Mouse (Mus musculus) lung, adult 2 months (tissue): ENCODE data around the gene Vgll4. TPM values are rescaled to one million over a fixed set of nuclear protein-coding genes. Genes with fewer than 3 reads are reported as not detected.

Experiments
- DNase-seq: peaks from one replicate; pipeline ENCODE4 v3.0.0; 2022
- H3K4me1 ChIP-seq: fragments of 200-500 bp; 2 replicates; pipeline ENCODE4 v1.6.1; 2011; ENCODE audit warnings: low read length; ENCODE audit not compliant: control insufficient read depth, insufficient read depth
- H3K4me3 ChIP-seq: fragments of 200-500 bp; replicated peaks from 2 replicates; pipeline ENCODE3; 2011; ENCODE audit warnings: low read depth, mild to moderate bottlenecking, control low read depth, low read length; ENCODE audit errors: extremely low read depth
- CTCF ChIP-seq: fragments of 200-500 bp; IDR thresholded peaks from 2 replicates; pipeline ENCODE4 v1.5.1; 2011; ENCODE audit warnings: mild to moderate bottlenecking, low read length, control low read depth; ENCODE audit not compliant: insufficient read depth
- POLR2A ChIP-seq: fragments of 200-500 bp; IDR thresholded peaks from 2 replicates; pipeline ENCODE4 v1.6.1; 2011; ENCODE audit warnings: low read depth, mild to moderate bottlenecking, control low read depth, low read length, borderline replicate concordance; ENCODE audit errors: extremely low read depth
- WGBS: fragments of 180-500 bp; shearing (Covaris S2); methylation state at CpG from one replicate; pipeline ENCODE4 v1.1.7; 2018; 5-methylcytosine and 5-hydroxymethylcytosine counted together
- polyA plus RNA-seq: library from polyadenylated mRNA; depleted of rRNA; stranded (reverse); fragments of >200 nt; gene quantifications from 2 replicates; pipeline ENCODE4 v1.2.3, GENCODE M21; 2012; rRNA removed

Vgll4 gene
- polyA plus RNA-seq, 1 experiment: 80.8 TPM

DNA sequence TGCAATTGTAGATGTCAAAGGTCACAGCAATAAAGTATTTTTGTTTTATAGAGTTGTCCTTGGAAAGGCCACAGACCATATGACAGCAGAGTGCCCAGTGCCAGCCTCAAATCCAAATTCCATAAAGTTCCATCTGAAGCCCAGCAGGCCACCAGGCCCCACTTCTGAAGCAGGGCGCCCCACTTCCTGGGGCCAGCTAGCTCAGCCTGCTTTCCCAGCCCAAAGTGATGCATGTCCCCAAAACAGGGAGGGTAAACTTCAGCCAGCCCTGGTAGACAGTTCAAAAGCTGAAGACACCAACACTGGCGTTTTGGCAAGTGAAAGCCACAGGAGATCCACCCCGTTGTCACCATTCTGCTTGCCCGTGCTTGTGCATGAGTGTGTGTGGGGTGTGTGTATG is 157.0 kb downstream of the Vgll4 start:
- no peak overlapping the region for H3K4me3 ChIP-seq
- H3K4me1 ChIP-seq: peaks cover 2% of the 10 kb centered on the region; the same call in 1 of the 2 replicates
- DNase-seq: no peak
- TF ChIP-seq POLR2A: no peak
- no peak for TF ChIP-seq CTCF
- WGBS: 84% methylated on average over 4 of the region's 4 CpGs

DNA sequence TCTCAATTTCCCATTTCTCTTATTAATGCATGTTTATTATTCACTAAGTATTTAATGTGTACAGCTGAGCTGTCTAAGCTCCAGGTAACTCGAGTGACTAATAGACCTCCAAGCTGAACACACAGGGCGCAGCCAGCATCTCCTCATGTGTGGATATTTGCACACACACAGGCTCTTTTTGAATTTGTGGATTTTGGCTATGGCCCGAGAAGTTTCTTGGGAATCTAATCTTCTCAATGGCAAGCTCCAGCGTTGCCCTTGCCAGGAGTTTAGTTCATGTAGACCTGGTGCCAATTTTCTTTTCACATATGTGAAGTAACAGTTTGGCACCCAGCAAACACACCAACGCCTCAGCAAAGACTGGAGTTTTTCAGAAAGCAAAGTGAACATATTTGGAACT is 157.5 kb downstream of the Vgll4 start:
- Histone ChIP-seq H3K4me1 (peaks cover 2% of the 10 kb centered on the region; the same call in 1 of the 2 replicates), H3K4me3 (no peak overlapping the region)
- WGBS: 58% methylated on average over 5 of the region's 5 CpGs
- TF ChIP-seq CTCF (no peak), POLR2A (no peak)
- DNase-seq: no peak

Other genes with a start within 250 kb of the Vgll4 start
- 18.3 and 19.1 TPM in 2 replicates for gene Tamm41, start 67.9 kb upstream of the Vgll4 start, polyA plus RNA-seq
- gene Syn2, start 164.9 kb upstream of the Vgll4 start, polyA plus RNA-seq: 11.5 and 13.2 TPM in 2 replicates